Mouse (Mus musculus): ENCODE data around the gene Npffr2. TPM values are rescaled to one million over a fixed set of nuclear protein-coding genes. Genes with fewer than 3 reads are reported as not detected.

Npffr2 gene
- not detected for polyA plus RNA-seq (2017; shearing (Covaris generic))

DNA sequence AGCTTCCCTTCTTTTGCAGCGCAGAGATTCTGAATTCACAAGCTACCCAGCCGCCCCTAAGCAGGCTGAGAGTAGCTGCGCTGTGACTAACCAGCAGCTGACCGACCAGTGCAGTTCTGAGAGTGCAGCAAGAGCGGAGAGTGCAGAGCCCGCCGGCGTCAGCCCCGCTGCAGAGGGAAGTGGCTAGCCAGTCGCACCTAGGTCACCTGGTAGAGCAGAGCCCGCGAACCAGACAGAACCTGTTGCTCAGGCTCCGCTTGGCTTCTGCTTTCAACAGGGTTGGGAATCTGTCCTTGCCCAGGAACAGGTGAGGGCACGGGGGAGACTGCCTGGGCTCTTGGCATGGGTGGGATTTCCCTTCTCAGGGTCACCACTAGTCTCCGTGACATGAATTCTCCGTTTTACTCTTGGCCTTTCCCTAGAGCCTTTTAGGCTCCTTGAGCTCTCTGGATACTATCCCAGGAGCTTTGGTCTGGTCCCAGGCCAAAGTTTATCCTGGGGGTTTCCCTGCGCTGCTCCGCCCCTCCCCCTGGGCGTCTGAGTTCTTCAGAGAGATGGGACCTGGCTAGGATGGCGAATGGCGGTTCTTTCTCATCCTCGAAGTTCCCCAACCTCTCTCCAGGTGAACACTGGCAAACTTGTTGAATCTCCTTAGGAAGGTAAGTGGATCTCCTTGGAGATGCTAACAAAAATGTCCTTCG, at the start of gene Npffr2:
TSS of gene Npffr2 (plus strand) at position 552 of the 701 bp plus-strand sequence.

Other genes with a start within 250 kb of the Npffr2 start
- gene Gc, start 69.5 kb upstream of the Npffr2 start, polyA plus RNA-seq (2017; shearing (Covaris generic)) = not detected

Measured in effector memory CD4-positive, alpha-beta T cell, adult 7 months (primary cell).